Mouse (Mus musculus) MEL (cell line): ENCODE data around the gene Samsn1. TPM values are rescaled to one million over a fixed set of nuclear protein-coding genes. Genes with fewer than 3 reads are reported as not detected.

ENCODE experiments used
- DNase-seq: peaks from one replicate; pipeline ENCODE4 v3.0.0; 2011; ENCODE audit warnings: low read depth, low spot score
- H3K27ac ChIP-seq: 2 replicates; pipeline ENCODE4 v1.5.1; 2012; ENCODE audit warnings: low read depth, mild to moderate bottlenecking, control low read depth, low read length, moderate library complexity; ENCODE audit not compliant: control insufficient read depth
- H3K27me3 ChIP-seq, 2 experiments: fragments of 150-350 bp in 1 of 2; sonication (generic) in 1 of 2; 2 replicates each; pipeline ENCODE4 v1.6.1; 2012; ENCODE audit warnings: low read length in 2 of 2, mild to moderate bottlenecking in 2 of 2, improper control_type of control experiment in 1 of 2, moderate library complexity in 1 of 2; ENCODE audit not compliant: insufficient read depth in 2 of 2, control insufficient read depth in 1 of 2
- H3K36me3 ChIP-seq, 2 experiments: 2 replicates each; pipeline ENCODE4 v1.6.1; 2012 to 2014; ENCODE audit warnings: low read length in 2 of 2, improper control_type of control experiment in 1 of 2, inconsistent platforms in 1 of 2, mild to moderate bottlenecking in 1 of 2; ENCODE audit not compliant: insufficient read depth in 2 of 2, control insufficient read depth in 1 of 2
- H3K4me1 ChIP-seq, 2 experiments: fragments of 150-350 bp in 1 of 2; sonication (generic) in 1 of 2; 2 replicates each; pipeline ENCODE4 v1.6.1; 2012; ENCODE audit warnings: low read length in 2 of 2, improper control_type of control experiment in 1 of 2, mild to moderate bottlenecking in 1 of 2; ENCODE audit not compliant: insufficient read depth in 2 of 2, control insufficient read depth in 1 of 2
- H3K4me3 ChIP-seq, 2 experiments: fragments of 150-350 bp in 1 of 2; sonication (generic) in 1 of 2; 2 replicates each; pipeline ENCODE4 v1.5.1; 2012; ENCODE audit warnings: low read depth in 2 of 2, low read length in 2 of 2, mild to moderate bottlenecking in 2 of 2, moderate library complexity in 2 of 2, control low read depth in 1 of 2, improper control_type of control experiment in 1 of 2; ENCODE audit not compliant: control insufficient read depth in 1 of 2, insufficient read depth in 1 of 2
- H3K79me2 ChIP-seq: 2 replicates; pipeline ENCODE4 v1.6.1; 2012; ENCODE audit warnings: mild to moderate bottlenecking, low read length, moderate library complexity; ENCODE audit not compliant: control insufficient read depth, poor library complexity, insufficient read depth
- H3K9ac ChIP-seq: 2 replicates; pipeline ENCODE4 v1.6.1; 2012; ENCODE audit warnings: low read depth, mild to moderate bottlenecking, control low read depth, low read length, moderate library complexity; ENCODE audit not compliant: control insufficient read depth, poor library complexity, severe bottlenecking
- H3K9me3 ChIP-seq: fragments of 150-350 bp; sonication (generic); replicated peaks from 2 replicates; pipeline ENCODE4 v1.6.1; 2012; ENCODE audit warnings: mild to moderate bottlenecking, low read length, improper control_type of control experiment, moderate library complexity; ENCODE audit not compliant: insufficient read depth
- BHLHE40 ChIP-seq: IDR thresholded peaks from 2 replicates; pipeline ENCODE4 v1.6.1; 2012; ENCODE audit warnings: low read depth, mild to moderate bottlenecking, inconsistent platforms, low read length, improper control_type of control experiment, borderline replicate concordance
- CHD1 ChIP-seq: IDR thresholded peaks from 2 replicates; pipeline ENCODE4 v1.6.1; 2012; ENCODE audit warnings: low read depth, mild to moderate bottlenecking, inconsistent platforms, low read length, improper control_type of control experiment
- CTCF ChIP-seq, 3 experiments: IDR thresholded peaks in 2 of 3; conservative IDR thresholded peaks in 1 of 3; 2 replicates each; pipeline ENCODE4 v1.5.1; 2011 to 2012; ENCODE audit warnings: low read length in 3 of 3, low read depth in 2 of 3, mild to moderate bottlenecking in 2 of 3, improper control_type of control experiment in 1 of 3, inconsistent platforms in 1 of 3, mixed read lengths in 1 of 3, moderate library complexity in 1 of 3; ENCODE audit not compliant: control insufficient read depth in 1 of 3, insufficient read depth in 1 of 3, poor library complexity in 1 of 3, severe bottlenecking in 1 of 3
- ELF1 ChIP-seq: IDR thresholded peaks from 2 replicates; pipeline ENCODE4 v1.6.1; 2014; ENCODE audit warnings: low read depth, mild to moderate bottlenecking, inconsistent platforms, low read length, improper control_type of control experiment, moderate library complexity
- EP300 ChIP-seq, 2 experiments: IDR thresholded peaks; 2 replicates each; pipeline ENCODE4 v1.6.1; 2011; ENCODE audit warnings: improper control_type of control experiment in 2 of 2, low read length in 2 of 2, low read depth in 1 of 2, mild to moderate bottlenecking in 1 of 2
- ETS1 ChIP-seq: IDR thresholded peaks from 2 replicates; pipeline ENCODE4 v1.6.1; 2012; ENCODE audit warnings: low read depth, mild to moderate bottlenecking, inconsistent platforms, low read length, improper control_type of control experiment, moderate library complexity
- GABPA ChIP-seq: IDR thresholded peaks from 2 replicates; pipeline ENCODE4 v1.6.1; 2012; ENCODE audit warnings: low read depth, mild to moderate bottlenecking, inconsistent platforms, low read length, improper control_type of control experiment, moderate library complexity
- MAFK ChIP-seq: IDR thresholded peaks from 2 replicates; pipeline ENCODE4 v1.6.1; 2011; ENCODE audit warnings: low read depth, mild to moderate bottlenecking, low read length, improper control_type of control experiment, borderline replicate concordance
- MAX ChIP-seq: IDR thresholded peaks from 2 replicates; pipeline ENCODE4 v1.6.1; 2011; ENCODE audit warnings: low read length, improper control_type of control experiment
- MEF2A ChIP-seq: IDR thresholded peaks from 2 replicates; pipeline ENCODE4 v1.6.1; 2014; ENCODE audit warnings: low read depth, mild to moderate bottlenecking, inconsistent platforms, low read length, improper control_type of control experiment; ENCODE audit not compliant: poor library complexity, insufficient replicate concordance, severe bottlenecking; ENCODE audit errors: extremely low read depth
- MXI1 ChIP-seq: IDR thresholded peaks from 2 replicates; pipeline ENCODE4 v1.6.1; 2011; ENCODE audit warnings: mild to moderate bottlenecking, low read depth, low read length, improper control_type of control experiment
- MYB ChIP-seq: IDR thresholded peaks from 2 replicates; pipeline ENCODE4 v1.6.1; 2011; ENCODE audit warnings: mild to moderate bottlenecking, low read depth, low read length, improper control_type of control experiment
- MYC ChIP-seq: IDR thresholded peaks from 2 replicates; pipeline ENCODE4 v1.6.1; 2011; ENCODE audit warnings: low read depth, mild to moderate bottlenecking, low read length, improper control_type of control experiment, moderate library complexity
- NELFE ChIP-seq: IDR thresholded peaks from 2 replicates; pipeline ENCODE4 v1.6.1; 2011; ENCODE audit warnings: low read depth, low read length, improper control_type of control experiment
- POLR2A ChIP-seq, 2 experiments: IDR thresholded peaks; 2 replicates each; pipeline ENCODE4 v1.6.1; 2011 to 2012; ENCODE audit warnings: low read length in 2 of 2, mild to moderate bottlenecking in 2 of 2, control low read depth in 1 of 2, improper control_type of control experiment in 1 of 2, low read depth in 1 of 2, moderate library complexity in 1 of 2; ENCODE audit not compliant: control insufficient read depth in 1 of 2, insufficient read depth in 1 of 2, poor library complexity in 1 of 2
- POLR2AphosphoS2 ChIP-seq: IDR thresholded peaks from 2 replicates; pipeline ENCODE4 v1.6.1; 2011; ENCODE audit warnings: low read length, improper control_type of control experiment
- POLR2AphosphoS5 ChIP-seq: IDR thresholded peaks from 2 replicates; pipeline ENCODE4 v1.6.1; 2012; ENCODE audit warnings: low read depth, borderline replicate concordance, mild to moderate bottlenecking, inconsistent platforms, low read length, moderate library complexity, mixed read lengths
- RAD21 ChIP-seq: IDR thresholded peaks from 2 replicates; pipeline ENCODE4 v1.6.1; 2011; ENCODE audit warnings: mild to moderate bottlenecking, low read depth, low read length, improper control_type of control experiment
- SMC3 ChIP-seq: IDR thresholded peaks from 2 replicates; pipeline ENCODE4 v1.6.1; 2011; ENCODE audit warnings: low read depth, low read length, improper control_type of control experiment
- TAL1 ChIP-seq: IDR thresholded peaks from 2 replicates; pipeline ENCODE4 v1.6.1; 2012; ENCODE audit warnings: mild to moderate bottlenecking, inconsistent platforms, low read length, moderate library complexity, mixed read lengths
- TBP ChIP-seq: IDR thresholded peaks from 2 replicates; pipeline ENCODE4 v1.8.0; 2011; ENCODE audit warnings: low read depth, low read length, improper control_type of control experiment
- UBTF ChIP-seq: IDR thresholded peaks from 2 replicates; pipeline ENCODE4 v1.6.1; 2012; ENCODE audit warnings: low read depth, mild to moderate bottlenecking, inconsistent platforms, low read length, improper control_type of control experiment, moderate library complexity, borderline replicate concordance; ENCODE audit not compliant: insufficient read depth
- USF1 ChIP-seq: IDR thresholded peaks from 2 replicates; pipeline ENCODE4 v1.6.1; 2014; ENCODE audit warnings: low read depth, mild to moderate bottlenecking, inconsistent platforms, low read length, improper control_type of control experiment, moderate library complexity
- USF2 ChIP-seq, 2 experiments: IDR thresholded peaks; 2 replicates each; pipeline ENCODE4 v1.6.1; 2011 to 2012; ENCODE audit warnings: improper control_type of control experiment in 2 of 2, low read length in 2 of 2, borderline replicate concordance in 1 of 2, inconsistent platforms in 1 of 2, low read depth in 1 of 2, mild to moderate bottlenecking in 1 of 2; ENCODE audit not compliant: insufficient read depth in 1 of 2
- ZC3H11A ChIP-seq: IDR thresholded peaks from 2 replicates; pipeline ENCODE4 v1.6.1; 2012; ENCODE audit warnings: low read depth, mild to moderate bottlenecking, inconsistent platforms, low read length, improper control_type of control experiment
- ZKSCAN1 ChIP-seq: IDR thresholded peaks from 2 replicates; pipeline ENCODE4 v1.6.1; 2012; ENCODE audit warnings: low read depth, mild to moderate bottlenecking, inconsistent platforms, low read length, improper control_type of control experiment, moderate library complexity
- polyA plus RNA-seq, 2 experiments: library from polyadenylated mRNA; stranded (reverse) in 1 of 2; unstranded in 1 of 2; fragments of >175 nt in 1 of 2; fragments of >200 nt in 1 of 2; gene quantifications; 2 replicates each; pipeline versions ENCODE4 v1.2.1 to v1.2.4; 2012; ENCODE audit warnings: low replicate concordance in 2 of 2, low read depth in 1 of 2; ENCODE audit not compliant: insufficient read length in 2 of 2, insufficient read depth in 1 of 2, missing spikeins in 1 of 2
- total RNA-seq: library from RNA; depleted of rRNA; stranded (reverse); fragments of 300-350 nt; gene quantifications from 2 replicates; pipeline ENCODE4 v1.2.3, GENCODE M21; 2012

Gene Samsn1
- total and polyA plus RNA-seq, 3 experiments, result 55.2 to 205 (median 63.0) TPM

- DNase-seq, result no peak
- Histone ChIP-seq H3K79me2 (no peaks in the 10 kb centered on the region), H3K9me3 (no peaks in the 10 kb centered on the region)
- TF ChIP-seq MEF2A (no peak), TBP (no peak), EP300 (IDR thresholded peaks at IDR 0.05; ENCODE audit: low read depth in 1 of 2, low read length in 2 of 2) (no peak), USF1 (no peak), MAFK (no peak), BHLHE40 (no peak), USF2 (IDR thresholded peaks at IDR 0.05; ENCODE audit: borderline replicate concordance in 1 of 2, insufficient read depth in 1 of 2, low read depth in 1 of 2, low read length in 2 of 2) (no peak), POLR2AphosphoS5 (no peak), UBTF (no peak), ZC3H11A (no peak), ZKSCAN1 (no peak), POLR2AphosphoS2 (no peak), POLR2A (IDR thresholded peaks at IDR 0.05; ENCODE audit: control insufficient read depth in 1 of 2, insufficient read depth in 1 of 2, low read depth in 1 of 2, low read length in 2 of 2, poor library complexity in 1 of 2) (no peak), CHD1 (no peak), MYB (no peak), GABPA (no peak), NELFE (no peak), MXI1 (no peak)
- TF ChIP-seq, all 39 proteins: peak for 0
- H3K4me1 ChIP-seq, result peaks cover 17 to 24% of the 10 kb centered on the region in 2 experiments
- H3K9ac ChIP-seq, result no peak overlapping the region
- no peak overlapping the region for H3K4me3 ChIP-seq
- H3K27me3 ChIP-seq, result no peaks in the 10 kb centered on the region
- peaks cover 0 to 29% of the 10 kb centered on the region in 2 experiments; a peak in 2 of 4 replicates for H3K36me3 ChIP-seq
- no peak overlapping the region for H3K27ac ChIP-seq
Observed at GRCm38 (mm10) chr16:76000127-76000526, 22.0 kb downstream of the Samsn1 start.

- Histone ChIP-seq H3K9ac (no peak overlapping the region), H3K4me3 (no peak overlapping the region), H3K27ac (no peak overlapping the region), H3K79me2 (no peaks in the 10 kb centered on the region), H3K27me3 (no peaks in the 10 kb centered on the region), H3K4me1 (no peaks in the 10 kb centered on the region), H3K9me3 (no peaks in the 10 kb centered on the region), H3K36me3 (no peaks in the 10 kb centered on the region)
- no peak for TF ChIP-seq TAL1
- TF ChIP-seq GABPA, result no peak
- no peak for TF ChIP-seq MYC
- TF ChIP-seq CHD1, result no peak
- TF ChIP-seq SMC3, result no peak
- TF ChIP-seq CTCF (IDR thresholded peaks at IDR 0.05 in 2 of 3, conservative IDR thresholded peaks at IDR 0.05 in 1 of 3; ENCODE audit: control insufficient read depth in 1 of 3, insufficient read depth in 1 of 3, low read depth in 2 of 3, low read length in 3 of 3, poor library complexity in 1 of 3, severe bottlenecking in 1 of 3), result no peak
- TF ChIP-seq UBTF, result no peak
- no peak for TF ChIP-seq MAX
- TF ChIP-seq MXI1, result no peak
- no peak for TF ChIP-seq RAD21
- TF ChIP-seq POLR2AphosphoS5, result no peak
- no peak for TF ChIP-seq MAFK
- TF ChIP-seq ELF1, result no peak
- no peak for TF ChIP-seq ZC3H11A
- no peak for TF ChIP-seq BHLHE40
- TF ChIP-seq ETS1, result no peak
- no peak for TF ChIP-seq ZKSCAN1
- no peak for DNase-seq
Observed at GRCm38 (mm10) chr16:75990173-75990572, 31.9 kb downstream of the Samsn1 start.
